Mouse (Mus musculus) stomach, postnatal 0 days (tissue): ENCODE data around the gene Nfkb1.

Experiments used
- CTCF ChIP-seq: IDR thresholded peaks from 2 replicates; pipeline ENCODE4 v1.5.1; 2016; ENCODE audit warnings: antibody characterized with exemption, low read depth, mild to moderate bottlenecking, moderate library complexity
- EP300 ChIP-seq: optimal IDR thresholded peaks from 2 replicates; pipeline ENCODE3; 2016; ENCODE audit warnings: antibody characterized with exemption

DNA sequence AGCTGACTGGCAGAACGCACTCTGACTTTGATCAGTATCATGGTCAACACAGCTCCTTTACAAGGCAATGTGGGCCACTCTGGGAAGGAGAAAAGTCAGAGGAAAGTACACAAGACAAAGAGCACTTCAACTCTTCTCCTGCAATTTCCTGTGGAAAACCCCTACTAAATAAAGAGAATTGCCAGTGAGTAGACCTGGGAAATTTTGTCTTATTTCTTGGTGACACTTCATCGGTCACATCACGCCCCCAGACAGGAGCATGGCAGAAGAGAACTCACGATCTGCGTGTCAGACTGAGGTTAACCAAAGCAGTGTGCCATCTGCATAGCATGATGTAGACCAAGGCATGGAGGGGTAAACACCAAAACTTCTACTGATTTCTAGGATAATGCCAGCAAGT lies 51.1 kb downstream of the Nfkb1 start:
- TF ChIP-seq CTCF, result no peak
- TF ChIP-seq EP300, result no peak
